ENCODE assay signal across 15 mouse cellular contexts in genomic region chr10:117517071-117517714, GRCm38 (mm10).
A peak's percentile ranks its signal among the peaks of the same experiment; 100 is the strongest.
DNase-seq lines count a peak whose midpoint lies in the region; ATAC-seq lines count a peak whose summit lies in the region.
"Had no signal": no experiment of that assay in that cellular context is flagged by ENCODE, and none has a peak within 500 bp of the region (broad histone marks: within the 10 kb centered on the region; RNA-seq: fewer than 3 reads in every experiment).

No protein-coding gene starts in this region.

- peaks cover 51% of the 10 kb centered on the region for H3K4me1 ChIP-seq in kidney, embryonic 15.5 days
- H3K4me1 ChIP-seq in midbrain, embryonic 11.5 days (ENCODE audit: control insufficient read depth, insufficient read depth, low read length), result peaks cover 4% of the 10 kb centered on the region; the same call in 1 of the 2 replicates
- H3K4me1 ChIP-seq in midbrain, embryonic 15.5 days, result 0 out of 2 replicates have a peak, but pooled peaks cover 3% of the 10 kb centered on the region

- no peaks in the 10 kb centered on the region for H3K9me3 ChIP-seq in kidney, embryonic 15.5 days (replicated peaks)
- H3K9me3 ChIP-seq in midbrain, embryonic 11.5 days (ENCODE audit: control insufficient read depth, low read length), result no peaks in the 10 kb centered on the region
- no peaks in the 10 kb centered on the region for H3K9me3 ChIP-seq in midbrain, embryonic 15.5 days

- no peaks in the 10 kb centered on the region for H3K36me3 ChIP-seq in kidney, embryonic 15.5 days
- no peaks in the 10 kb centered on the region for H3K36me3 ChIP-seq in midbrain, embryonic 11.5 days (ENCODE audit: control insufficient read depth, insufficient read depth, low read length)
- no peaks in the 10 kb centered on the region for H3K36me3 ChIP-seq in midbrain, embryonic 15.5 days (replicated peaks)

- no peak for DNase-seq in kidney, adult 18-20 months
- DNase-seq in midbrain, embryonic 11.5 days (ENCODE audit: low spot score, missing footprints), result peak; percentile 84
- DNase-seq in embryo, embryonic 9.5 days (ENCODE audit: extremely low spot score), result peak; percentile 48
- peak; percentile 44 for DNase-seq in mesoderm, embryonic 11.5 days (ENCODE audit: low read depth, low spot score)
- no peak for DNase-seq in layer of hippocampus, adult 11-12 months (ENCODE audit: low spot score)
- DNase-seq in cerebellum, postnatal 4 days (ENCODE audit: low spot score in 2 of 2), result no peak
- DNase-seq: adrenal gland, postnatal 36 days; cerebellum, adult 8-10 months had no signal

- no peak overlapping the region for H3K9ac ChIP-seq in kidney, embryonic 15.5 days
- H3K9ac ChIP-seq in midbrain, embryonic 11.5 days (ENCODE audit: low read length), result no peak overlapping the region
- no peak overlapping the region for H3K9ac ChIP-seq in midbrain, embryonic 15.5 days
- H3K9ac ChIP-seq: hindbrain, embryonic 14.5 days; liver, embryonic 14.5 days had no signal

- H3K27me3 ChIP-seq in kidney, embryonic 15.5 days, result no peaks in the 10 kb centered on the region
- no peaks in the 10 kb centered on the region for H3K27me3 ChIP-seq in midbrain, embryonic 11.5 days (ENCODE audit: control insufficient read depth, insufficient read depth, low read length)
- no peaks in the 10 kb centered on the region for H3K27me3 ChIP-seq in midbrain, embryonic 15.5 days (replicated peaks)

- no peak overlapping the region for H3K4me3 ChIP-seq in kidney, embryonic 15.5 days (replicated peaks)
- no peak overlapping the region for H3K4me3 ChIP-seq in midbrain, embryonic 11.5 days (ENCODE audit: low read depth, low read length)
- H3K4me3 ChIP-seq in midbrain, embryonic 15.5 days, result no peak overlapping the region
- H3K4me3 ChIP-seq: erythroblast, embryonic 14.5 days had no signal

- H3K27ac ChIP-seq in kidney, embryonic 15.5 days, result peak overlapping the region; percentile 1; the same call in 1 of the 2 replicates
- H3K27ac ChIP-seq in midbrain, embryonic 11.5 days (ENCODE audit: low read depth, low read length), result no peak overlapping the region
- no peak overlapping the region for H3K27ac ChIP-seq in midbrain, embryonic 15.5 days
- H3K27ac ChIP-seq: hindbrain, embryonic 14.5 days; liver, embryonic 14.5 days had no signal

- 36% methylated on average over 11 of the region's 11 CpGs for WGBS in kidney, embryonic 15.5 days
- 74% methylated on average over 11 of the region's 11 CpGs for WGBS in midbrain, embryonic 11.5 days
- 73% methylated on average over 11 of the region's 11 CpGs for WGBS in midbrain, embryonic 15.5 days

- ATAC-seq in kidney, embryonic 15.5 days (replicated peaks; ENCODE audit: low FRiP score), result no peak
- ATAC-seq in midbrain, embryonic 11.5 days (ENCODE audit: low FRiP score), result no peak
- no peak for ATAC-seq in midbrain, embryonic 15.5 days (replicated peaks)
- ATAC-seq: intestine, embryonic 16.5 days; midbrain, embryonic 16.5 days had no signal

- H3K4me2 ChIP-seq in kidney, embryonic 15.5 days, result no peak overlapping the region
- H3K4me2 ChIP-seq in midbrain, embryonic 11.5 days, result no peak overlapping the region
- H3K4me2 ChIP-seq in midbrain, embryonic 15.5 days, result no peak overlapping the region
- H3K4me2 ChIP-seq: hindbrain, embryonic 14.5 days had no signal

Comparison
In these comparisons a context has a peak if more than half of its experiments do, and no peak if none do; other contexts are left out.
1. DNase-seq: peak in midbrain, embryonic 11.5 days (single experiment), embryo, embryonic 9.5 days (single experiment) and mesoderm, embryonic 11.5 days (single experiment); none in kidney, adult 18-20 months (single experiment), layer of hippocampus, adult 11-12 months (single experiment) and cerebellum, postnatal 4 days (0 of 2).